Mouse (Mus musculus) 3T3-L1 (cell line): Measurements from ENCODE around the gene Acss1.

Experiments
- DNase-seq: peaks from one replicate; pipeline ENCODE4 v3.0.0-alpha.2; 2015; ENCODE audit warnings: low read depth, low spot score

Acss1 gene

GRCm38 (mm10) chr2:150666723-150667064 lies 1.6 kb downstream of the Acss1 start:
- DNase-seq: no peak

DNA sequence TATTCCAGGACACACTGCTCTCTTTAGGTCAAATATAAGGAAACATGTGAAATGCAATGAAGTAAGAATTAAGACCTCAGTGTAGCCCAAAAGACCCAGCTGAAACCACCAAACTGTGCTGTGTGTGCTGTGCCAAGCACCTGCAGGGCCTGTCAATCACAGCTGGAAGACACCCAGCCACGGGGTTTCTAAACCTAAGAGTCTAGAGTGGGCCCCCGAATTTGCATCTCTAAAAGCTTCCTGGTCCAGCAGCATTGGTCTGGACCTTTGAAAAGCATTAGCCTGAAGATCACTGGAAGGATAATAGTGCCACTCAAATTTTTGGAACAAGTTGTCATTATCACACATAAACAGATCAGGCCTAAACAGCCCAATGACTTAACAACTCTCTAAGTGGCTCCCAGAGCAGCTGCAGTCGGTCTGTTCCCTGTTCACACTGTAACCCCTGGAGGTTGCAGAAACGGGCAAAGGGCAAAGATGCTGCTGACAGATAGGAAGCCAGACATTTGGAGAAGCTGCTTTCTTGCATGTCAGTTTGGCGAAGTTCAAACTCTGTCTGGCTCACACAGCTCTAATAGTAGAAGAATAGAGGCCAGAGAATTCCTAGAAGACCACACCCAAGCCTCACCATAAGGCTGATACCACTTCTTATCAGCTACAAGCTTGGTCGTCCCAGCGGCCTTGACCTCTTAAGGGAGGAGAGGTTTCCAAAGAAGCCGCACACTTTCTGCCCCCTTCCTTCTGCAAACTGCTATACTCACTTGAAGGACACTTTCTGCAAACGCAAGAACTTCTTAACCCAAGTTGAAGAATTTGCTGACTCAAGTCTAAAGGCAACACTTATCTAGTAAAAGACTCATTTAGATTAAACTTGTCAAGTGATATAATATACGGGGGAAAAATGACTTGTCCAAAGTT lies 2.5 kb downstream of the Acss1 start:
- DNase-seq: no peak

DNA sequence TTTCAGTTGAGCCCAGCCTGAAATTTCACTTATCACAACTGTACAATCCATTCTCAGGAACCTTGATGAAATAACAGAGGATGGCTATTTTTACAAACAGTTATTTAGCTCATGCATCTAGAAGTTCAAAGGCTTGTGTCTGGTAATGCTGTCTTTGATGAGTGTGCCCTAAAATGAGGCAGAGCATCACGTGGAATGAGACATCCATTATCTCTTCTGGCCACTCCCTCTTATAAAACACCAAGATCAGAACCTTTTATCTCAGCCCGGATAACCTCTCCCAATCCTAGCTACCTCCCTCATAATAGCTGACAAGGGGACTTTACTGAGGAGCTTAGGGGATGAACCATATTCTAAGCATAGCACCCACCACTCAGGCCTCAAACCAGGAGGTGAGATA lies 3.3 kb downstream of the Acss1 start:
- no peak for DNase-seq

DNA sequence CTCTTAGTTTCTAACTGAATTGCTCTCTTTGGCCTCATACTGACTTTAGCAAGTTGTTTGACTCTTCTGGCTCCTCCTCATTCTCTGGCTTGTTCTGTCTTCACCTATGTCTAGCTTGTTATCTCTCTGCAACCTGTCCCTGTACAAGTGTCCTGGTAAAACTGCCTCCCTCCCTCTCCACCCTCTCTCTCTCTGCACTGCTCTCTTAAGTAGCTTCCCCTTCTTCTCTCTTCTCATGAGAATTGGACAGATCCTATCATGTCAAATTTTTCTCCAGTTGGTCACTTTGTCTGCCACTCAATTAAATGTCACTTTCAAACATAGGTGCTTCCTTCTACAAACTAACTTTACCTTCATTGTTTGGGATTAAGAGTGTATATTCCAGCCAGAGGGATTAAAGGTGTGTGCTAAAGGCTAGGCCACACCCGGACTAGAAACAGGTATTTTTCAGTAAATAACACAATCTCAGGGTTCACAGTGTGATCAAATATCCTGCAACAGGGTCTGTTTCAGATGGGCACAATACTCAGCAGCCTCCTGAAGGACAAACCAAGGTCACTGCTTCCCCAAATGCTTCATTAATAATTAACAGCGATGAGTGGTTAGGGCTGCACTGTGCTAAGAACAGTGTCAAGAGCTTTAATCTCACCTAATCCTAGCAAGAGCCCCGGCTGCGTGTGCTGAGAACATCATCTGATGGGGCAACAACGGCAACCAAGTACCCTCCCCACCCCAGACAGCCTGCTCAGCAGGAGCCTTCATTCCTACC lies 4.0 kb downstream of the Acss1 start:
- DNase-seq: no peak

- DNase-seq: no peak
These were observed 5.0 kb downstream of the Acss1 start for GRCm38 (mm10) chr2:150663255-150663654.

GRCm38 (mm10) chr2:150662007-150662406 lies 6.3 kb downstream of the Acss1 start:
- DNase-seq: no peak

DNA sequence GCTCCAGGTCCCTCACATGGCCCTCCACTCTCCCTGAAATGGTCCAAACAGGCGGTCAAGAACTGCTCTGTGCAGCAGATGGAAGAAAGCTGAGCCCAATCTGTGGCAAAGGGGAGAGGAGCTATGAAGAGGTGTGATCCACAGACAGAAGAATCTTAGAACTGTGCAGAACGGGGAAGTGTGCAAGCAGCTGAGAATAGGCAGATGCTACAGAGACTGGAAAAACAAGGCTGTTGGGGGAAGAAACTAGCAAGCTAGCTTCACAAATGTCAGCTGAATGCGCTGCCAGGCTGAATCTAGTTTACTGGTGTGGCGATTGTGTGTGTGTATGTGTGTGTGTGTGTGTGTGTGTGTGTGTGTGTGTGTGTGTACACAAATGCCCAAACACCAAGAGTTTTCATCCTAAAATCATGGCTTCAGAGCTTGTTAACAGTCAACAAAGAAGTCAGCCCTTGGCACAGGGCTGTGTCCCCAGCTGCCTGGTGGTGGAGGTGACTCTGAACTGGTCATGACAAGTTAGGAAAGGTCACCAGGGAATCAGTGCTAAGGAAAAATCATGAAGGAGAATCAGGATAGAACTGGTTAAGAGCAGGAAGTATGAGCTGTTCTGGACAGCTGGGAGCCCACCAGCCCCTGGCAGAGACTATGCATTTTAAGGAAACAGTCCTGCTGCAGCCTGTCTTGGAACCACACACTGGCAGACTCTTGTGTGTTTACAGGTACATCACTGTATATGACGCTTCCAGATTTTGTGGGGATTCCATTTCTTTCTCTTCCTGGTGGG lies 7.4 kb downstream of the Acss1 start:
- no peak for DNase-seq

GRCm38 (mm10) chr2:150660049-150660448 lies 8.3 kb downstream of the Acss1 start:
- no peak for DNase-seq

GRCm38 (mm10) chr2:150656975-150657768 lies 11.1 kb downstream of the Acss1 start:
- DNase-seq: no peak

DNA sequence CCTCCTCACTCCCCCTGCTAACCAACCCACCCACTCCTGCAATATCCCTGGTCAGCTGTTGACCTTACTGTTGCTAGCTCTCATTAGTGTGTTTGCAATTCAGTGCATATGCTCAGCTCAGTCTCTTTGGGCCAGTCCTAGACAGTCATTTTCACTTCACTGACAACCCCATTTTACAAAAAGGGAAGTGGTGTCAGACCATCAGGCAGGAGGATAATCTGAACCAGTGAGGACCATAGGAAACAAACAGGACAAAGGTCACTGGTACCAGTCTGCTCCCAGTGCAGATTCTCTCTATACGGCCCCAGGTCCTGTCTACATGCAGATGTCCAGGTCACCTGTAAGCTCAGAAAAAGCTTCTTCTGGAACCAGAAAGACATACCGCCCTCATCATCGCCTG lies 12.2 kb downstream of the Acss1 start:
- no peak for DNase-seq

- DNase-seq: no peak
These were observed 13.0 kb downstream of the Acss1 start for GRCm38 (mm10) chr2:150655290-150655689.

GRCm38 (mm10) chr2:150654814-150655213 lies 13.5 kb downstream of the Acss1 start:
- no peak for DNase-seq

- DNase-seq: no peak
These were observed 16.9 kb downstream of the Acss1 start for GRCm38 (mm10) chr2:150651366-150651765.

- no peak for DNase-seq
These were observed 17.7 kb downstream of the Acss1 start for GRCm38 (mm10) chr2:150650511-150651074.

GRCm38 (mm10) chr2:150648300-150648895 lies 19.9 kb downstream of the Acss1 start:
- DNase-seq: no peak

DNA sequence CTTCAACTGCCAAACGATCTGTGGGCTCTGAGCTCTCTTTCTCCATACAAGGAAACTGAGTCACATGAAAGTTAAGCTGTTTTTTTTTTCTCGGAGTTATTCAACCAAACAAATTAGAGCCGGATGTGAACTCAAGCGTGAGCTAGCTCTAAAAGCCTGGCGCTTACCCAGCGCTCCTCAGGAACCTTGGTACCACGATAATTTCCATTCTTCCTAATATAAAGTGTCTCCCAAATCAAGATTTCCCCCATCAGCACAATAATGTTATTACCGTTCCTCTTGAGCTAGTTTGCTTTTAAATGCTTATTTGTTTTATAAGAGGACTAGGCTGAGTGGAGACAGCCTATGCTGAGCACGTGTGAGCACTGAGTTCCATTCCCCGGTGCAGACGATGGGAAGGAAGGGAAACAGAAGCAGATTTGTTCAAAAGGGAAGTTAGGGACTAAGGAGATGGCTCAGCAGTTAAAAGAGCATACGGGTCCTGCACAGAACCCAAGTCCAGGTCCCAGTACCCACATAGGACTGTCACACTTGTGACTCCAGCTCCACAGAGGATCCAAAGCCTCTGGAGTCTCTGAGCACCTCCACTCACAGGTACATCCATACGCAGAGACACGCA lies 20.5 kb downstream of the Acss1 start:
- DNase-seq: no peak

- no peak for DNase-seq
These were observed 21.7 kb downstream of the Acss1 start for GRCm38 (mm10) chr2:150646411-150647121.

DNA sequence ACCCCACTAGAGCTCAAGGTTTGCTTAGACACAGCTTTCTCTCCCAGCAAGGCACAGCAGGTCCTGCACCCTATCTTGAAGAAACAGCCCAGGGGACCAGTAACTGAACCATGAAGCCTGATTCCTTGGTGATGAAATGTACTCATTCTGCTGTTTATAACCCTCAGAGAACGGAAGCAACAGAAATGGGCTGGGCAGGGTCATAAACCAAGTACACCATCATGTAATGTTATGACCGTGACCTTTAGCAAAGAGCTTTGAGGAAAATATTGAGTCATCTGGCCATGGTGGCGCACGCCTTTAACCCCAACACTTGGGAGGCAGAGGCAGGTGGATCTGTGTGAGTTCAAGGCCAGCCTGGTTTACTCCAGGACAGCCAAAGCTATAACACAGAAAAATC lies 23.1 kb downstream of the Acss1 start:
- DNase-seq: no peak

DNA sequence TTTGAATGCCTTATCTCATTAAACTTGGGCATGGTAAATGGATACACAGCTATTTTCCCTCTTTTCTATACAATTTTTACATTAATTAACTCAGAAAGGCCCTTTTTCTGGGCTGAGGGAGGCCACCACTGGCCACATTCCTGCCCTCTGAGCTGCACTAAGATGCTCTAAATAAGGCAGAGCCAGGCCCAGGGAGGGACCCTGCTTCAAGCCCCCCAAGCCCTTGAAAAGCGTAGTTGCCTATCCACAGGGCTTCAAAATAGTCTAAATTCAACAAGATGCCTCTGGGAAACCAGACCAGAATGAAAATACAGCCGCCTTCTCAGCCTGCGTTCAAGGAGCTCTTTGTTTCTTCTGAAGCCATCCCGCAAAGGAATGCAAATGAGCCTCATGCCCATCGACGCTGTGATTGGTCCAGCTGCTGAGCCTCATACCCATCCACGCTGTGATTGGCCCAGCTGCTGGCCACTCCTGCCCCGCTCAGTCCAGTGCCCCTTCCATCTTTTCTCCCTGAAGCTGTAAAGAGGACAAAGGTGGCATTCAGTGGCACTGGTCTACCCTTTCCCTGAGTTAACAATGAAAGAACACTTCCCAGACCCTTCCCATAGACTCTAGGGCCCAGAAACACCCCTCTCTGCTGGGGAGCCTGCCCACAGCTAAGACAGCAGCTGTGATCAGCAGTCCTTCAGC lies 24.4 kb downstream of the Acss1 start:
- peak; percentile 17 for DNase-seq
